Mouse (Mus musculus): ENCODE results near the gene Prl7a1.

The Prl7a1 gene

DNA sequence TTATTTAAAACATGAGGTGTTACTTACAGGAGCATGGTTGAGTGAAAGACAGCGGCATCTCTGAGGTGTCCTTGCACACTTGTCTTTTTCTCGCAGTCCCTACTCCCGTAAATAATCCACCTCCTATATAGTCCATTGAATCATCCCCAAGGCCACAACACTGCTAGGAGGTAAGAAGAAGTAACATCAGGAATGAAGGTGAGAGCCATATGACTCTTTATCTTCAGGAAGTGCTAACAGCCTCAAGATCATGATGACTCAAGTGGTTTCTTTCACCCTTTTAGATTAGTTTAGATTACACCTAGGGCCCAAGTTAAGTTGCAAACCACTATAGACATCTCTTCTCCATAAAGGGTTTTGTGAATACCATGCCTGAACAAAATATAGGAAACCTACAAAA, at the start of gene Prl7a1:
Prl7a1 (minus strand) TSS at position 101 of the 400 bp plus-strand sequence.
- DNase-seq (ENCODE audit: low spot score) = no peak

DNA sequence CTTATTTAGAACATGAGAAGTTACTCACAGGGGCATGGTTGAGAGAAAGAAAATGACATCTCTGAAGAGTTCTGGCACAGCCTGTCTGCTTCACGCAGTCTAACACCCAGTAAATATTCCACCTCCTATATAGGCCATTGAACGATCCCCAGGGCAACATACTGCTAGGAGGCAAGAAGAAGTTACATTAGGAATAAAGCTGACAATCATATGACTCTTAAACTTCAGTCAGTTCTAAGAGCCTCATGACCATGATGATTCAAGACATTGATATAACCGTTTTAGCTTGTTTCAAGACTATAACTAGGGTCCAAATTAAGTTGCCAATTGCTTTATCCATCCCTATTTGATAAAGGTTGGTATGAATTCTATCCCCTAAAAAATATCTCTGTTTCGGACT, 25.6 kb upstream of the Prl7a1 start, which contains the start of gene Prl7a2:
Prl7a2 (minus strand) TSS at position 101 of the 400 bp plus-strand sequence.
- DNase-seq (ENCODE audit: low spot score) = no peak

DNA sequence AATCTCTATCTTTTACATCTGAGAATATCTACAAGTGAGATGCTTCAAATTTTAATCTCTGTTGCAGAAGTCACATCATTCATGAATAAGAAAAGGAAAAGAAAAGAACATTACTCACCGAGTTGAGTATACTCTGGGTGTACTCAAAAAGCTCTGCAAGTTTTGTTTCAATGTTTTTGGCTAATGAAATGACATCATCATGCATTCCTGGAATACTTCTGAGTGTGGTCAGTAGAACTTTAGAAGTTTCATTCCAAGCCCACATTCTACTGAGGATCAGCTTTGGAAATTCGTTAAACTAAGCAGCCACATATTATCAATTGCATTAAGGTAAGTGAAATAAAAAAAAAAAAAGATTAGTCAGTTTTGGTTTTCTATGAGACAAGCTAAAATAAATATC, 18.5 kb upstream of the Prl7a1 start:
- no peak for DNase-seq (ENCODE audit: low spot score)

DNA sequence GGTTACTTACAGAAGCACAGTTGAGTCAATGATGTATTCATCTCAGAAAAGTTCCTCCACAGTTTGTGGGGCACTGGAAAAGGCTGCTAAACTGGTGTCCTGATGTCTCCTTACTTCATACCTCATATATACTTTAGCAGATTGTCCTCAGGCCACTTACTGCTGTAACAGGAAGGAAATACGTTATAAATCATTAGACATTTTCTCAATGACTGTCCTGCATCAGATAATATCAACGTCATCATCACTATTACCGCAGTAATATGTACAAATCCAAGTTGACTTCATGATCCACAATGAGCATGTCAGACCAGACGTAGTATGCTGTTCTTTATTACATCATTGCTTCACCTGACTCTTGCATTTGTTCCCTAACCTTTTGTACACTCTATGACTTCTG, 31.8 kb downstream of the Prl7a1 start, which contains the start of gene Prl7b1:
Prl7b1 (minus strand) TSS at position 101 of the 400 bp plus-strand sequence.
- DNase-seq (ENCODE audit: low spot score) = no peak
